Mouse (Mus musculus): ENCODE results near the gene Adamts10. TPM values are rescaled to one million over a fixed set of nuclear protein-coding genes. Genes with fewer than 3 reads are reported as not detected.

Adamts10 gene
- polyA plus RNA-seq, 1 experiment from 2014 or later = 15.4 TPM

- ATAC-seq = no peak
- POLR2A ChIA-PET = no interaction called here
These were observed 28.1 kb downstream of the Adamts10 start for GRCm38 (mm10) chr17:33552113-33552512.

GRCm38 (mm10) chr17:33552964-33553363, 29.0 kb downstream of the Adamts10 start:
- in situ Hi-C loops (cut with MboI; ENCODE audit: low pct_unique_long_range_greater_than_20kb) = no loop called here
- ChIA-PET POLR2A (interaction anchor here (0.5 kb wide), 1 partner anchor 724 kb away, joined by 3 read pairs; no protein-coding TSS in a partner anchor), CTCF (interaction anchor here (1.6 kb wide), 1 partner anchor 12 kb away, joined by 4 read pairs; no protein-coding TSS in a partner anchor)
- ATAC-seq (no peak), DNase-seq (ENCODE audit: low read depth, low spot score) (no peak)
- no peak for TF ChIP-seq CTCF (IDR thresholded peaks at IDR 0.05)
- peaks cover 3% of the 10 kb centered on the region for H3K27me3 ChIP-seq

More at GRCm38 (mm10) chr17:33552113-33552512, 28.1 kb downstream of the Adamts10 start:
- no peak for DNase-seq (ENCODE audit: low read depth, low spot score)
- H3K27me3 ChIP-seq = no peaks in the 10 kb centered on the region
- TF ChIP-seq CTCF (IDR thresholded peaks at IDR 0.05) = no peak
- CTCF ChIA-PET = interaction anchor here (1.6 kb wide), 1 partner anchor 13 kb away, joined by 4 read pairs; no protein-coding TSS in a partner anchor
- in situ Hi-C loops (cut with MboI; ENCODE audit: low pct_unique_long_range_greater_than_20kb) = no loop called here

- TF ChIP-seq CTCF (IDR thresholded peaks at IDR 0.05) = no peak
- no peak for ATAC-seq
These were observed 30.5 kb downstream of the Adamts10 start for GRCm38 (mm10) chr17:33554536-33554935.

GRCm38 (mm10) chr17:33555223-33555855, 31.3 kb downstream of the Adamts10 start, which contains the start of gene Myo1f:
Myo1f (plus strand) TSS chr17:33555707.
- POLR2A ChIA-PET = no interaction called here
- ATAC-seq (no peak), DNase-seq (ENCODE audit: low read depth, low spot score) (no peak)
- no peak for TF ChIP-seq CTCF (IDR thresholded peaks at IDR 0.05)
- in situ Hi-C loops (cut with MboI; ENCODE audit: low pct_unique_long_range_greater_than_20kb) = no loop called here
- H3K27me3 ChIP-seq = peaks cover 7% of the 10 kb centered on the region
- CTCF ChIA-PET = interaction anchor here (1.2 kb wide), 1 partner anchor 16 kb away, joined by 3 read pairs; no protein-coding TSS in a partner anchor

More at GRCm38 (mm10) chr17:33554536-33554935, 30.5 kb downstream of the Adamts10 start:
- peaks cover 7% of the 10 kb centered on the region for H3K27me3 ChIP-seq
- ChIA-PET CTCF (no interaction called here), POLR2A (no interaction called here)
- in situ Hi-C loops (cut with MboI; ENCODE audit: low pct_unique_long_range_greater_than_20kb) = no loop called here
- DNase-seq (ENCODE audit: low read depth, low spot score) = no peak

GRCm38 (mm10) chr17:33557922-33558321, 33.9 kb downstream of the Adamts10 start:
- CTCF ChIA-PET = no interaction called here
- in situ Hi-C loops (cut with MboI; ENCODE audit: low pct_unique_long_range_greater_than_20kb) = no loop called here

GRCm38 (mm10) chr17:33563527-33564076, 39.6 kb downstream of the Adamts10 start:
- no peak for ATAC-seq
- POLR2A ChIA-PET = no interaction called here
- no peak for TF ChIP-seq CTCF (IDR thresholded peaks at IDR 0.05)

More at GRCm38 (mm10) chr17:33557922-33558321, 33.9 kb downstream of the Adamts10 start:
- POLR2A ChIA-PET = no interaction called here
- TF ChIP-seq CTCF (IDR thresholded peaks at IDR 0.05) = no peak
- DNase-seq (ENCODE audit: low read depth, low spot score) (no peak), ATAC-seq (no peak)
- peaks cover 7% of the 10 kb centered on the region for H3K27me3 ChIP-seq

GRCm38 (mm10) chr17:33564599-33564998, 40.6 kb downstream of the Adamts10 start:
- in situ Hi-C loops (cut with MboI; ENCODE audit: low pct_unique_long_range_greater_than_20kb) = no loop called here
- no peak for TF ChIP-seq CTCF (IDR thresholded peaks at IDR 0.05)
- peaks cover 8% of the 10 kb centered on the region for H3K27me3 ChIP-seq
- POLR2A ChIA-PET = no interaction called here
- CTCF ChIA-PET = interaction anchor here (1.7 kb wide), 1 partner anchor 12 kb away, joined by 4 read pairs; no protein-coding TSS in a partner anchor
- ATAC-seq (no peak), DNase-seq (ENCODE audit: low read depth, low spot score) (no peak)

More at GRCm38 (mm10) chr17:33563527-33564076, 39.6 kb downstream of the Adamts10 start:
- peaks cover 8% of the 10 kb centered on the region for H3K27me3 ChIP-seq
- in situ Hi-C loops (cut with MboI; ENCODE audit: low pct_unique_long_range_greater_than_20kb) = no loop called here
- no peak for DNase-seq (ENCODE audit: low read depth, low spot score)
- CTCF ChIA-PET = interaction anchor here (1.4 kb wide), 1 partner anchor 24 kb away, joined by 3 read pairs; no protein-coding TSS in a partner anchor

GRCm38 (mm10) chr17:33566182-33566581, 42.2 kb downstream of the Adamts10 start:
- ATAC-seq = no peak
- ChIA-PET CTCF (no interaction called here), POLR2A (no interaction called here)
- no peak for DNase-seq (ENCODE audit: low read depth, low spot score)
- in situ Hi-C loops (cut with MboI; ENCODE audit: low pct_unique_long_range_greater_than_20kb) = no loop called here
- TF ChIP-seq CTCF (IDR thresholded peaks at IDR 0.05) = no peak
- peaks cover 12% of the 10 kb centered on the region for H3K27me3 ChIP-seq

- DNase-seq (ENCODE audit: low read depth, low spot score) = no peak
- no peak for ATAC-seq
- no peak for TF ChIP-seq CTCF (IDR thresholded peaks at IDR 0.05)
- CTCF ChIA-PET = no interaction called here
- H3K27me3 ChIP-seq = no peaks in the 10 kb centered on the region
- in situ Hi-C loops (cut with MboI; ENCODE audit: low pct_unique_long_range_greater_than_20kb) = no loop called here
- POLR2A ChIA-PET = no interaction called here
These were observed 60.1 kb downstream of the Adamts10 start for GRCm38 (mm10) chr17:33584061-33584460.

- no peak for DNase-seq (ENCODE audit: low read depth, low spot score)
- in situ Hi-C loops (cut with MboI; ENCODE audit: low pct_unique_long_range_greater_than_20kb) = no loop called here
- ChIA-PET CTCF (no interaction called here), POLR2A (no interaction called here)
- TF ChIP-seq CTCF (IDR thresholded peaks at IDR 0.05) = no peak
- H3K27me3 ChIP-seq = peaks cover 5% of the 10 kb centered on the region
- ATAC-seq = no peak
These were observed 62.0 kb downstream of the Adamts10 start for GRCm38 (mm10) chr17:33586011-33586410.

- ATAC-seq (no peak), DNase-seq (ENCODE audit: low read depth, low spot score) (no peak)
- ChIA-PET CTCF (no interaction called here), POLR2A (no interaction called here)
- H3K27me3 ChIP-seq = peaks cover 12% of the 10 kb centered on the region
- TF ChIP-seq CTCF (IDR thresholded peaks at IDR 0.05) = no peak
- in situ Hi-C loops (cut with MboI; ENCODE audit: low pct_unique_long_range_greater_than_20kb) = no loop called here
These were observed 73.3 kb downstream of the Adamts10 start for GRCm38 (mm10) chr17:33597271-33597670.

Measured in Patski (cell line).